Mouse (Mus musculus): ENCODE data around the gene Cacng8.
"Not testable (repeated sequence)": the region's sequence is repeated elsewhere in the genome, so short reads cannot be mapped to it uniquely, and the experiment has no call there.

Gene Cacng8

DNA sequence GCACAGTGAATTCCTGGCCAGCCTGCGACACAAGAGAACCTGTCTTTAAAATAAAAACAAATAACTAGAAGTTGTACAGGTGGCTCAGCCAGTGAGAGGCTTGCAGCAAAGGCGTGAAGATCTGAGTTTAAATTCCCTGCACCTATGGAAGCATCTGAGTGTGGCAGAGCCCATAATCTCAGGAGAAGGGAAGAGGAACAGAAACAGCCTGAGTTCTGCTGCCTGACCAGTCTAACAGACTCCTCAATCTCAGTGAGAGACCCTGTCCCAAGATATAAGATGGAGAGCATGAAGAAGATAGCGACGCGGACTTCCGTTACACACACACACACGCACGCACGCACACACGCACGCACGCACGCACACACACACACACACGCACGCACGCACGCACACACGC, 2.7 kb upstream of the Cacng8 start:
- DNase-seq (ENCODE audit: low spot score): no peak

DNA sequence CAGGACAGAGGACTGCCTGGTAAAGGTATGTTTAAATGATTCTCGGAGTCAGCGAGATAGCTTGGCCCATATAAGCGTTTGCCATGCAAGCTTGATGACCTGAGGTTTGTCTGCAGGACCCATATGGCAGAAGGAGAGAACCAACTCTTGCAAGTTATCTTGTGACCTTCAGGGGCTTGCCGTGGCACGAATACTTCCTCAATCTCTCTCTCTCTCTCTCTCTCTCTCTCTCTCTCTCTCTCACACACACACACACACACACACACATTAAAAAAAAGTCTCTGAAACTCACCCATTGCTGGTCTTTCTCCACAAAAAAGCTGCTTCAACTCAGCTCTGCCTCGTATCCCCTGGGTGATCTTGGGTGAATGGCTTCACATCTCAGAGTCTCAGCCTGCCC, 1.6 kb upstream of the Cacng8 start:
- no peak for DNase-seq (ENCODE audit: low spot score)

DNA sequence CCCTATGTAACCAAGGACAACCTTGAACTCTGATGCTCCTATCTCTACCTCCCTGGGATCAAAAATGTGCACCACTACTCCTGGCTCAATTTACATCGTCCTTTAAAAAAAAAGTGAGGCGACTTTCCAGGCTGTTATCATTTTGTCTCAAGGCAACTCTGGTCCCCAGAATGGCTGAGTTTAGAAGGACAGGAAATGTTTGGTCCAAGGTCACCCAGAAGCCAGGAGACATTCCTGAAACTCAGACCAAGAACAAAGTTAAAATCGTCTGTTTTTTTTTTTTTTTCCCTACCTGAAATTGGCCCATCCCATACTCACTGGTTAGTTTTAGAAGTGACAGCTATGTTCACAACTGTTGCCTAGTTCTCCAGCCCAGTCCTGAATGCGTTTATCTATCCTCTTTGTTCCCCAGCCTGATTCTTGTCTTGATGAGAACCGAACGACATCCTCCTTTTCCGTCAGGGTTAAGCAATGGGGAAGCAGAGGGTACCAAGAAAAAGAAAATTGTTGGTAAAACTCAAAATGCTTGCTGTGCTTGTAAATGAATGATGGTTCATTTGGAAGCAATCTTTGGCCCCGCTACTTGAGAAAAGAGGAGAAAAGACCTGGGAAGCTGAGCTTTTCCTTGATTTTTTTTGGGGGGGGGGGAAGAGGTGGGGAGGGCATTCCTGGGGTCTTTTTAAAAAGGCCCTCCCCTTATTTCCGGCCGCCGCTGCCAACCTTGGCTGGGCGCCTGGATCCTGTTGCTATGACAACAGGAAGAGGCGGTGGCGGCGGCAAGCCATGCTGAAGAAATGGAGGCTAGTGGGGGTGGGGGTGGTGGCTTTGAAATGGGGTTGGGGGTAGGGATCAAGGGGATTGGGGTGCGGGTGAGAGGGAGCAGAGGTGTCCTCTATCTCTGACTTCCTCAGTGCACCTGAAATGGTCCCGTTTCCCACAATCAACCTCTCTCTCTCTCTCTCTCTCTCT, 755 bp upstream of the Cacng8 start:
- DNase-seq (ENCODE audit: low spot score): peak; percentile 81

- DNase-seq (ENCODE audit: low spot score): no peak
Observed at GRCm38 (mm10) chr7:3391081-3391451, 583 bp downstream of the Cacng8 start.

- no peak for DNase-seq (ENCODE audit: low spot score)
Observed at GRCm38 (mm10) chr7:3391809-3392208, 1.3 kb downstream of the Cacng8 start.

DNA sequence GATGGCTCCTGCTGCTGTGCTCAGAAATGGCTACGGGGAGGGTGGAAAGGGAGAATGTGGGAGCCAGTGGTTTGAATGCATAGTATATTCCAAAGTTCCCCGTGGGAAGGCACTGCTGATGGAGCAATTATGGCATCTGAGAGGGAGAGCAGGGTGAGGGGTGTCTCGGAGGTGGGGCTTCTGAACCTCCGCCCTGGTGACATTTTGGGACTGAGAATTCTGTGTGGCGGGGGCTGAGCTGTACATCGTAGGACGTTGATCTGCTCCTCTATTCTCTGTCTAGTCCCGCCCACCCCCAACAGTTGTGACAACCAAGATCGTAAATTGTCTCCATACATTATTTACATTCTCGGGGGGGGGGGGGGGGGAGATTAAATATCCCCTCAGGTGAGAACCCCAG, 6.9 kb downstream of the Cacng8 start:
- DNase-seq (ENCODE audit: low spot score): no peak

GRCm38 (mm10) chr7:3397797-3398196, 7.3 kb downstream of the Cacng8 start:
- DNase-seq (ENCODE audit: low spot score): no peak

GRCm38 (mm10) chr7:3398363-3398762, 7.9 kb downstream of the Cacng8 start:
- DNase-seq (ENCODE audit: low spot score): not testable (repeated sequence)

- no peak for DNase-seq (ENCODE audit: low spot score)
Observed at GRCm38 (mm10) chr7:3399937-3400336, 9.5 kb downstream of the Cacng8 start.

DNA sequence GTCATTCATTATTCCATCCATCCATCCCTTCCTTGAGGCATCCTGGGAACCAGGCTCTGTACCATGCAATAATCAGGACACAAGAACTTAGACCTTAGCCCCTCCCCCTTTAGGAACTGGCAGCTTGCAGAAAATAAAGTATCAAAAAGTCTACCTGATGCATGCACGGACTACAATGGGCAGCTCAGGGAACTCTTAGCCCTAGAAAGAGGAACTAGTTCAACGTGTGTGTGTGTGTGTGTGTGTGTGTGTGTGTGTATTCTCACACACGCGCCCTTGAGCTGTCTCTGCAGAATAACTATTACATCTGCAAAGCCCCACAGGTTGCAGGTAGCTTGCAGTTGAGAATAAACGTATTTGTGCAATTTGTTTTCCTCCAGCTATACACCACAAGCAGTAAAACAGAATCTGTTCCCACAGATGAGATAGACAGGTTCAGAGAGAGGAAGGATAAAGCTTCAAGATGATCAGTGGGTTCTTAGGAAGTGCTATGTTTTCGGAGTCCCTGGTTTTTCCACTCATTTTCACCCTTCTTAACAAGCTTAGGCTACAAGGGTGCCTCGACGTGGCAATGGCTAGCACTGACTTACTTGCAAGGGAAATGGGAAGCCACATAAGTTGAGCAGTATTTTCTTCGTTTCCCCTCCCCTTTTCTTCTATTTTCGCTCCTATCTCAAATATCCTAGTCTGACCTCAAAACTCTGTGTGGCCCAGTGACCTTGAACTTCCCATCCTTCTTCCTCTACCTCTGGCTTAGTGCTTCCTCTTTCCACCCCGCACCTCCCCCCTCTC, 19.4 kb downstream of the Cacng8 start:
- DNase-seq (ENCODE audit: low spot score): no peak

GRCm38 (mm10) chr7:3411160-3411941, 20.9 kb downstream of the Cacng8 start:
- DNase-seq (ENCODE audit: low spot score): no peak

- no peak for DNase-seq (ENCODE audit: low spot score)
Observed at GRCm38 (mm10) chr7:3412036-3412435, 21.6 kb downstream of the Cacng8 start.

GRCm38 (mm10) chr7:3414888-3415287, 24.4 kb downstream of the Cacng8 start:
- no peak for DNase-seq (ENCODE audit: low spot score)

DNA sequence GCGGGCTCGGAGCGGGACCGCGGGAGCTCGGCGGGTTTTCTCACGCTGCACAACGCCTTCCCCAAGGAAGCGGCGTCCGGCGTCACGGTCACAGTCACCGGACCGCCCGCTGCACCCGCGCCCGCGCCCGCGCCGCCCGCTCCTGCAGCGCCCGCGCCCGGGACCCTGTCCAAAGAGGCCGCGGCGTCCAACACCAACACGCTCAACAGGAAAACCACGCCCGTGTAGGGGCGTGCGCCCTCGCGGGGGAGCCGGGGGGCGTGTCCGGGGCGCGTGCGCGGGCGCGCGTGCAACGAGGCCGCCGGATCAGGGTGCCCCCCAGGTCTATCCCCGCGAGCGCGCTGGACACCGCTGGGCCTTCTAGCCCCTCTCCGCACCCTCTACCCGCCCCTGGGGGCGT, 24.9 kb downstream of the Cacng8 start:
- DNase-seq (ENCODE audit: low spot score): no peak

DNA sequence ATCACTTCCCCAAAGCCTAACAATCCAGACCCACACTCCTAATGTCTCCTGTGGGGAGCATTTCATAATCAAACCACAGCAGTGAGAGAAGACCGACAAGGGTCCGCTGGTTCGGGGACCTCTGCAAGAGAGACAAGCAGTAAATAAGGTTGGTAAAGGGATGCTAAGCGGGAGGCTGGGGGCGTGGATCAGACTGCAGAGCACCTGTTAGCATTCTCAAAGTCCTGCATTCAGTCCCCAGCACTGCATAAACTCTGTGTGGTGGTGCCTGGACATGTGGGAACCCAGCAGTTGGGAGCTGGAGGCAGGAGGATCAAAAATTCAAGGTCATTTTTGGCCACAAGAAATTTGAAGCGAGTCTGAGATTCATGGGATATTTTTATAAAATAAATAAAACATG, 29.5 kb downstream of the Cacng8 start:
- DNase-seq (ENCODE audit: low spot score): peak; percentile 30

- no peak for DNase-seq (ENCODE audit: low spot score)
Observed at GRCm38 (mm10) chr7:3420466-3420865, 30.0 kb downstream of the Cacng8 start.

DNA sequence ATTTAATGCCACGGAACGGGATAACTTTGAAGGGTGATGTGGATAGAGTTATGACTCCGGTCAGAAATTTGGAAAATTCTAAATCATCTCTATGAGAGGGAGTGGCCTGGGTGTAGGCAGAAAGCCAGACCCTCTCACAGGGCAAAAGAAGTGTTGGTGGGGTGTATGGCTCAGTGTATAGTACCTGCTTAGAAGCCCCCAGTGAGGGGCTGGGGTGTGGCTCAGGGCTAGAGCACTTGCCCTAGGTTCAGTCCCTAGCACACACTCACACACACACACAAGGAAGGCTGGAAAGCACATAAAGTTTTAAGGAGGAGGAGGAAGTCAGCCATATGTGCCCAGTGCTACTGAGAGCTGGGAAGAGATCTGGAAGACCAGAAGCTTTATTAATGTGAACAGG, 30.8 kb downstream of the Cacng8 start:
- DNase-seq (ENCODE audit: low spot score): peak; percentile 28

GRCm38 (mm10) chr7:3422051-3422450, 31.6 kb downstream of the Cacng8 start:
- DNase-seq (ENCODE audit: low spot score): no peak

- DNase-seq (ENCODE audit: low spot score): no peak
Observed at GRCm38 (mm10) chr7:3423430-3423829, 32.9 kb downstream of the Cacng8 start.

- DNase-seq (ENCODE audit: low spot score): no peak
Observed at GRCm38 (mm10) chr7:3423895-3424294, 33.4 kb downstream of the Cacng8 start, which contains the start of gene Cacng6. Cacng6 (plus strand) TSS chr7:3424195.

GRCm38 (mm10) chr7:3425141-3425540, 34.7 kb downstream of the Cacng8 start:
- peak; percentile 81 for DNase-seq (ENCODE audit: low spot score)

DNA sequence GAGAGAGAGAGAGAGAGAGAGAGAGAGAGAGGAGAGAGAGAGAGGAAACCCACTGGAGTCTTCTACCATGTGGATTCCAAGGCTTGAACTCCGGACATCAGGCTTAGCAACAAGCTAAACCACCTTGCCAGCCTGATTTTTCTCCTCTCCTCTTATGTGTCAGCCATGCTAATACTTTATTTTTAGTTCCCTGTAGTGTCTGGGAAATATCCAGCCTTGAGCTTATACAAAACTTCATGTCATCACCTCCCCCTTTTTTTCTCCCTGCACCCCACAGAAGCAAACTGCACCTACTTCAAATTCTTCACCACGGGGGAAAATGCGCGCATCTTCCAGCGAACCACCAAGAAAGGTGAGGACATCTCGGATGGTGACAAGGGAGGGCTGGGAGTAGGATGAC, 39.7 kb downstream of the Cacng8 start:
- no peak for DNase-seq (ENCODE audit: low spot score)
